Mouse (Mus musculus): ENCODE results near the gene Sfmbt1.
"Not testable (repeated sequence)": the region's sequence is repeated elsewhere in the genome, so short reads cannot be mapped to it uniquely, and the experiment has no call there.

Gene Sfmbt1

GRCm38 (mm10) chr14:30716953-30717285 lies 2.3 kb downstream of the Sfmbt1 start:
- no peak for DNase-seq (ENCODE audit: low spot score)

GRCm38 (mm10) chr14:30718696-30719095 lies 4.0 kb downstream of the Sfmbt1 start:
- DNase-seq (ENCODE audit: low spot score): not testable (repeated sequence)

- DNase-seq (ENCODE audit: low spot score): no peak
Measured at GRCm38 (mm10) chr14:30719514-30719913, 4.9 kb downstream of the Sfmbt1 start.

GRCm38 (mm10) chr14:30721850-30722249 lies 7.2 kb downstream of the Sfmbt1 start:
- DNase-seq (ENCODE audit: low spot score): no peak

GRCm38 (mm10) chr14:30722406-30722805 lies 7.8 kb downstream of the Sfmbt1 start:
- DNase-seq (ENCODE audit: low spot score): no peak

- no peak for DNase-seq (ENCODE audit: low spot score)
Measured at GRCm38 (mm10) chr14:30731896-30732295, 17.2 kb downstream of the Sfmbt1 start.

- DNase-seq (ENCODE audit: low spot score): no peak
Measured at GRCm38 (mm10) chr14:30734665-30735064, 20.0 kb downstream of the Sfmbt1 start.

GRCm38 (mm10) chr14:30735810-30736209 lies 21.2 kb downstream of the Sfmbt1 start:
- no peak for DNase-seq (ENCODE audit: low spot score)

- no peak for DNase-seq (ENCODE audit: low spot score)
Measured at GRCm38 (mm10) chr14:30736413-30736812, 21.8 kb downstream of the Sfmbt1 start.

- DNase-seq (ENCODE audit: low spot score): no peak
Measured at GRCm38 (mm10) chr14:30743891-30744290, 29.2 kb downstream of the Sfmbt1 start.

GRCm38 (mm10) chr14:30746160-30746559 lies 31.5 kb downstream of the Sfmbt1 start:
- no peak for DNase-seq (ENCODE audit: low spot score)

GRCm38 (mm10) chr14:30757239-30757638 lies 42.6 kb downstream of the Sfmbt1 start:
- DNase-seq (ENCODE audit: low spot score): no peak

- no peak for DNase-seq (ENCODE audit: low spot score)
Measured at GRCm38 (mm10) chr14:30761211-30761610, 46.6 kb downstream of the Sfmbt1 start.

GRCm38 (mm10) chr14:30762131-30762903 lies 47.7 kb downstream of the Sfmbt1 start:
- no peak for DNase-seq (ENCODE audit: low spot score)

GRCm38 (mm10) chr14:30762904-30763568 lies 48.4 kb downstream of the Sfmbt1 start:
- DNase-seq (ENCODE audit: low spot score): no peak

GRCm38 (mm10) chr14:30784614-30785013 lies 70.0 kb downstream of the Sfmbt1 start:
- no peak for DNase-seq (ENCODE audit: low spot score)

GRCm38 (mm10) chr14:30789471-30789870 lies 74.8 kb downstream of the Sfmbt1 start:
- peak; percentile 11 for DNase-seq (ENCODE audit: low spot score)

GRCm38 (mm10) chr14:30792871-30793270 lies 78.2 kb downstream of the Sfmbt1 start:
- no peak for DNase-seq (ENCODE audit: low spot score)

- DNase-seq (ENCODE audit: low spot score): no peak
Measured at GRCm38 (mm10) chr14:30801756-30802155, 87.1 kb downstream of the Sfmbt1 start.

GRCm38 (mm10) chr14:30821136-30821535 lies 106.5 kb downstream of the Sfmbt1 start:
- no peak for DNase-seq (ENCODE audit: low spot score)

GRCm38 (mm10) chr14:30824456-30824995 lies 109.9 kb downstream of the Sfmbt1 start:
- DNase-seq (ENCODE audit: low spot score): no peak

- no peak for DNase-seq (ENCODE audit: low spot score)
Measured at GRCm38 (mm10) chr14:30825021-30825475, 110.4 kb downstream of the Sfmbt1 start.

GRCm38 (mm10) chr14:30825476-30826131 lies 111.0 kb downstream of the Sfmbt1 start, which contains the start of gene Tmem110:
Gene Tmem110, plus strand, starts transcription at chr14:30825590.
- peak; percentile 86 for DNase-seq (ENCODE audit: low spot score)

Measured in layer of hippocampus, adult 11-12 months (tissue).